Mouse (Mus musculus) naive thymus-derived CD4-positive, alpha-beta T cell, adult 2 months (primary cell): ENCODE results near the gene Tmem56.
A peak's percentile ranks its signal among the peaks of the same experiment; 100 is the strongest.

ENCODE experiments used
- DNase-seq: peaks from one replicate; pipeline ENCODE4 v3.0.0-alpha.2; 2011; ENCODE audit warnings: low read depth

Tmem56 gene

GRCm38 (mm10) chr3:121169092-121169942, 113.6 kb downstream of the Tmem56 start:
- DNase-seq, result no peak

- DNase-seq, result no peak
Measured at GRCm38 (mm10) chr3:121168581-121168980, 114.3 kb downstream of the Tmem56 start.

- DNase-seq, result peak; percentile 92
Measured at GRCm38 (mm10) chr3:121163271-121163819, 119.6 kb downstream of the Tmem56 start.

GRCm38 (mm10) chr3:121161661-121162060, 121.2 kb downstream of the Tmem56 start:
- DNase-seq, result peak; percentile 47

GRCm38 (mm10) chr3:121160424-121160823, 122.5 kb downstream of the Tmem56 start:
- no peak for DNase-seq

- DNase-seq, result no peak
Measured at GRCm38 (mm10) chr3:121159566-121159965, 123.3 kb downstream of the Tmem56 start.

- DNase-seq, result no peak
Measured at GRCm38 (mm10) chr3:121158901-121159351, 124.0 kb downstream of the Tmem56 start.

GRCm38 (mm10) chr3:121157546-121158330, 125.2 kb downstream of the Tmem56 start:
- no peak for DNase-seq

- no peak for DNase-seq
Measured at GRCm38 (mm10) chr3:121156451-121157186, 126.3 kb downstream of the Tmem56 start.

- DNase-seq, result no peak
Measured at GRCm38 (mm10) chr3:121156043-121156442, 126.9 kb downstream of the Tmem56 start.
